Comparison of ENCODE assay signal across 15 mouse cellular contexts in genomic region chr12:24872264-24872663, GRCm38 (mm10). TPM values are rescaled to one million over a fixed set of nuclear protein-coding genes. Genes with fewer than 3 reads are reported as not detected.
DNase-seq lines count a peak whose midpoint lies in the region; ATAC-seq lines count a peak whose summit lies in the region.
"Had no signal": no experiment of that assay in that cellular context is flagged by ENCODE, and none has a peak within 500 bp of the region (broad histone marks: within the 10 kb centered on the region; RNA-seq: fewer than 3 reads in every experiment).

No protein-coding gene starts in this region.

- H3K4me1 ChIP-seq in hindbrain, embryonic 15.5 days (replicated peaks), result peaks cover 6% of the 10 kb centered on the region; the same call in 1 of the 2 replicates
- H3K4me1 ChIP-seq in hindbrain, embryonic 10.5 days (replicated peaks), result peaks cover 16% of the 10 kb centered on the region
- H3K4me1 ChIP-seq in neural tube, embryonic 13.5 days (replicated peaks), result peaks cover 41% of the 10 kb centered on the region

- no peaks in the 10 kb centered on the region for H3K27me3 ChIP-seq in hindbrain, embryonic 15.5 days
- H3K27me3 ChIP-seq in hindbrain, embryonic 10.5 days (ENCODE audit: insufficient read depth, poor library complexity, severe bottlenecking), result no peaks in the 10 kb centered on the region
- H3K27me3 ChIP-seq in neural tube, embryonic 13.5 days, result no peaks in the 10 kb centered on the region
- H3K27me3 ChIP-seq: heart, embryonic 13.5 days; liver, embryonic 15.5 days; stomach, embryonic 15.5 days had no signal

- no peaks in the 10 kb centered on the region for H3K36me3 ChIP-seq in hindbrain, embryonic 15.5 days
- no peaks in the 10 kb centered on the region for H3K36me3 ChIP-seq in hindbrain, embryonic 10.5 days
- H3K36me3 ChIP-seq in neural tube, embryonic 13.5 days, result no peaks in the 10 kb centered on the region
- H3K36me3 ChIP-seq: heart, embryonic 13.5 days; liver, embryonic 15.5 days; stomach, embryonic 15.5 days had no signal

- ATAC-seq in hindbrain, embryonic 15.5 days (ENCODE audit: low FRiP score, low read depth), result no peak
- ATAC-seq in neural tube, embryonic 13.5 days (ENCODE audit: low read depth), result no peak
- ATAC-seq: inflammation-experienced regulatory T-cells, adult 6 months had no signal

- no peak overlapping the region for H3K4me3 ChIP-seq in hindbrain, embryonic 15.5 days
- H3K4me3 ChIP-seq in hindbrain, embryonic 10.5 days, result no peak overlapping the region
- H3K4me3 ChIP-seq in neural tube, embryonic 13.5 days, result no peak overlapping the region
- H3K4me3 ChIP-seq: gastrocnemius, adult 2 months; heart, embryonic 13.5 days; liver, embryonic 15.5 days; stomach, embryonic 15.5 days had no signal

- WGBS in hindbrain, embryonic 15.5 days, result 79% methylated on average over 8 of the region's 8 CpGs
- 93% methylated on average over 8 of the region's 8 CpGs for WGBS in hindbrain, embryonic 10.5 days
- WGBS in neural tube, embryonic 13.5 days, result 84% methylated on average over 8 of the region's 8 CpGs

- peak overlapping the region; percentile 3 for H3K27ac ChIP-seq in hindbrain, embryonic 15.5 days (replicated peaks)
- no peak overlapping the region for H3K27ac ChIP-seq in hindbrain, embryonic 10.5 days
- peak overlapping the region; percentile 61 for H3K27ac ChIP-seq in neural tube, embryonic 13.5 days (replicated peaks)
- H3K27ac ChIP-seq: gastrocnemius, adult 2 months; heart, embryonic 13.5 days; liver, embryonic 15.5 days; stomach, embryonic 15.5 days had no signal

- H3K9me3 ChIP-seq in hindbrain, embryonic 15.5 days, result no peaks in the 10 kb centered on the region
- no peaks in the 10 kb centered on the region for H3K9me3 ChIP-seq in hindbrain, embryonic 10.5 days
- H3K9me3 ChIP-seq in neural tube, embryonic 13.5 days, result no peaks in the 10 kb centered on the region
- H3K9me3 ChIP-seq: heart, embryonic 13.5 days; liver, embryonic 15.5 days; stomach, embryonic 15.5 days had no signal

- no peak overlapping the region for H3K9ac ChIP-seq in hindbrain, embryonic 15.5 days
- no peak overlapping the region for H3K9ac ChIP-seq in neural tube, embryonic 13.5 days
- H3K9ac ChIP-seq: heart, embryonic 13.5 days; liver, embryonic 15.5 days; stomach, embryonic 15.5 days had no signal

- intact Hi-C loops in left cerebral cortex, postnatal 14 days (cut with DNase I), result no loop called here
- intact Hi-C loops in gastrocnemius, postnatal 14 days (cut with DNase I; ENCODE audit: low total_unique reads), result no loop called here

- no peak for DNase-seq in hindbrain, embryonic 10.5 days (ENCODE audit: low spot score)
- DNase-seq in neural tube, embryonic 10.5 days (ENCODE audit: extremely low spot score, low spot score), result no peak
- DNase-seq in left cerebral cortex, postnatal 14 days (ENCODE audit: low spot score in 2 of 2), result peak; percentile 44 to 56
- peak; percentile 56 to 58 for DNase-seq in right cerebral cortex, postnatal 36 days (ENCODE audit: low spot score in 2 of 2)
- DNase-seq in gastrocnemius, postnatal 25 days, result no peak
- no peak for DNase-seq in gastrocnemius, postnatal 14 days
- DNase-seq: cerebellum, adult 11-12 months; gastrocnemius, adult 2 months; lung, postnatal 36 days had no signal

- no peak overlapping the region for H3K4me2 ChIP-seq in hindbrain, embryonic 15.5 days
- no peak overlapping the region for H3K4me2 ChIP-seq in neural tube, embryonic 13.5 days
- H3K4me2 ChIP-seq: heart, embryonic 13.5 days; liver, embryonic 15.5 days; stomach, embryonic 15.5 days had no signal

RNA-seq across cellular contexts. Expression of gene Mboat2, which starts 41.6 kb away (rescaled TPM):
- 65.5 and 66.9 TPM in 2 replicates for polyA plus RNA-seq in hindbrain, embryonic 15.5 days (2015; fragmentation: Nextera tagmentation; extraction: Ambion mirVana)
- 43.6 and 45.6 TPM in 2 replicates for polyA plus RNA-seq in hindbrain, embryonic 10.5 days (2016; fragmentation: Nextera tagmentation; extraction: Ambion mirVana)
- 72.1 and 79.1 TPM in 2 replicates for polyA plus RNA-seq in neural tube, embryonic 13.5 days (2015; fragmentation: Nextera tagmentation; extraction: Ambion mirVana)
- total RNA-seq in left cerebral cortex, postnatal 14 days (2021), result 10 to 100 TPM; 60.7 to 68.0 TPM
- total RNA-seq in gastrocnemius, postnatal 25 days (2021), result 1 to 10 TPM; 1.9 to 3.7 TPM
- total RNA-seq in gastrocnemius, postnatal 14 days (2021), result 1 to 10 TPM; 7.2 to 7.7 TPM
- polyA plus RNA-seq: inflammation-experienced regulatory T-cells, adult 6 months had no signal

Comparison
In these comparisons a context has a peak if more than half of its experiments do, and no peak if none do; other contexts are left out.
1. DNase-seq: peak in left cerebral cortex, postnatal 14 days (2 of 2) and right cerebral cortex, postnatal 36 days (2 of 2); none in hindbrain, embryonic 10.5 days (single experiment), neural tube, embryonic 10.5 days (single experiment), gastrocnemius, postnatal 25 days (single experiment) and gastrocnemius, postnatal 14 days (single experiment).
2. RNA of gene Mboat2, which starts 41.6 kb away (total RNA-seq): 60.7 to 68.0 TPM in left cerebral cortex, postnatal 14 days; 7.2 to 7.7 TPM in gastrocnemius, postnatal 14 days and 1.9 to 3.7 TPM in gastrocnemius, postnatal 25 days; every median in the first group is over 4 times any median in the second.